Mouse (Mus musculus): ENCODE results near the gene Katna1. TPM values are rescaled to one million over a fixed set of nuclear protein-coding genes. Genes with fewer than 3 reads are reported as not detected.

The Katna1 gene
- total RNA-seq, 1 experiment = 44.0 TPM

DNA sequence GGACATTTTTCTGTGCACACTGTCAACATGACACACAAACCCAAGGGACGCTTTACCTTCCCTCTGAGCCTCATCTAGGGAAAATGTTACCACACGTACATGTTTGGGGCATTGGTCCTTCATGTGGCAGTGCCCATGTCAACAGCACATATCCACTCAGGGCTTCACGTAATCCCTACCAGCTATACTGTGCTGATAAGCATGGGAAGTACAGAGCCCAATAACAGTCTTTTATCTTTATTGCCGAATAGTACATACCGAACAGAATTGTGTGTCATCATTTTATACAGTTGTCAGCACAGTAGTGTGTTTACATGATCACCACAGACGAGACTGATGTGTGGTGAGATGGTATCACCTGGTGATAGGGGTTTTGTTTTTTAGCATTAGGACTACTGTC, 38.9 kb upstream of the Katna1 start:
- no peak overlapping the region for H3K27ac ChIP-seq (ENCODE audit: insufficient read depth, low read depth, low read length, poor library complexity, severe bottlenecking)
- in situ Hi-C loops (cut with MboI; ENCODE audit: low sequenced_read_pairs in 2 of 2, unreplicated experiment in 2 of 2) = no loop called here
- no peak overlapping the region for H3K9ac ChIP-seq (ENCODE audit: insufficient read depth, low read depth, low read length, poor library complexity, severe bottlenecking)
- no peaks in the 10 kb centered on the region for H3K9me3 ChIP-seq (ENCODE audit: control insufficient read depth, insufficient read depth, low read depth, low read length)
- peaks cover under 1% of the 10 kb centered on the region for H3K36me3 ChIP-seq (ENCODE audit: control insufficient read depth, insufficient read depth, low read length, poor library complexity, severe bottlenecking)
- no peak for TF ChIP-seq CHD2 (IDR thresholded peaks at IDR 0.05; ENCODE audit: low read depth, low read length)
- TF ChIP-seq ZC3H11A (IDR thresholded peaks at IDR 0.05; ENCODE audit: borderline replicate concordance, low read depth, low read length) = no peak
- TF ChIP-seq MAFK (IDR thresholded peaks at IDR 0.05; ENCODE audit: insufficient read depth, low read depth, low read length) = no peak
- H3K4me1 ChIP-seq (ENCODE audit: control insufficient read depth in 2 of 2, insufficient read depth in 2 of 2, low read length in 2 of 2, poor library complexity in 1 of 2) = no peaks in the 10 kb centered on the region
- no peak overlapping the region for H3K4me3 ChIP-seq (ENCODE audit: insufficient read depth in 1 of 2, low read depth in 1 of 2, low read length in 2 of 2, poor library complexity in 1 of 2, severe bottlenecking in 1 of 2)
- DNase-seq (ENCODE audit: low read depth, low spot score) = no peak

DNA sequence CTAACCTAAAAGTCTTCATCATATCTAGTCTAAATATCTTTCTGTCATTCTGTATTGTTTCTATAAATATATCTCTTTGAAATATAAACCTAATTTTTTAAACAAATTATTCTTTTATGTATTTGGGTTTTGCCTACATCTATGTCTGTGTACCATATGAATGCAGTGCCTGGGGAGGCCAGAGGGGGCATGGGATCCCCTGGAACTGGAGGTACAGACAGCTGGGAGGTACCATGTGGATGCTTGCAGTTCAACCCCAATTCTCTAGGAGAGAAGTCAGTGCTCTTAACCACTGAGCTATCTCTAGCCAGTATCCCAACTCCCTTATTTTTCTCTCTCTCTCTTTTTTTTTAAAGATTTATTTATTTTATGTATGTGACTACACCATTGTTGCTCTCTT, 30.5 kb upstream of the Katna1 start:
- in situ Hi-C loops (cut with MboI; ENCODE audit: low sequenced_read_pairs in 2 of 2, unreplicated experiment in 2 of 2) = no loop called here
- Histone ChIP-seq H3K27ac (ENCODE audit: insufficient read depth, low read depth, low read length, poor library complexity, severe bottlenecking) (no peak overlapping the region), H3K4me1 (ENCODE audit: control insufficient read depth in 2 of 2, insufficient read depth in 2 of 2, low read length in 2 of 2, poor library complexity in 1 of 2) (no peaks in the 10 kb centered on the region), H3K9ac (ENCODE audit: insufficient read depth, low read depth, low read length, poor library complexity, severe bottlenecking) (no peak overlapping the region), H3K4me3 (ENCODE audit: insufficient read depth in 1 of 2, low read depth in 1 of 2, low read length in 2 of 2, poor library complexity in 1 of 2, severe bottlenecking in 1 of 2) (no peak overlapping the region), H3K36me3 (ENCODE audit: control insufficient read depth, insufficient read depth, low read length, poor library complexity, severe bottlenecking) (peaks cover 22% of the 10 kb centered on the region), H3K9me3 (ENCODE audit: control insufficient read depth, insufficient read depth, low read depth, low read length) (no peaks in the 10 kb centered on the region)
- TF ChIP-seq ZC3H11A (IDR thresholded peaks at IDR 0.05; ENCODE audit: borderline replicate concordance, low read depth, low read length) (no peak), CHD2 (IDR thresholded peaks at IDR 0.05; ENCODE audit: low read depth, low read length) (no peak), MAFK (IDR thresholded peaks at IDR 0.05; ENCODE audit: insufficient read depth, low read depth, low read length) (no peak), HCFC1 (IDR thresholded peaks at IDR 0.05; ENCODE audit: borderline replicate concordance, insufficient read depth, low read length) (no peak), ZNF384 (IDR thresholded peaks at IDR 0.05; ENCODE audit: low read depth, low read length) (no peak)
- DNase-seq (ENCODE audit: low read depth, low spot score) = no peak

DNA sequence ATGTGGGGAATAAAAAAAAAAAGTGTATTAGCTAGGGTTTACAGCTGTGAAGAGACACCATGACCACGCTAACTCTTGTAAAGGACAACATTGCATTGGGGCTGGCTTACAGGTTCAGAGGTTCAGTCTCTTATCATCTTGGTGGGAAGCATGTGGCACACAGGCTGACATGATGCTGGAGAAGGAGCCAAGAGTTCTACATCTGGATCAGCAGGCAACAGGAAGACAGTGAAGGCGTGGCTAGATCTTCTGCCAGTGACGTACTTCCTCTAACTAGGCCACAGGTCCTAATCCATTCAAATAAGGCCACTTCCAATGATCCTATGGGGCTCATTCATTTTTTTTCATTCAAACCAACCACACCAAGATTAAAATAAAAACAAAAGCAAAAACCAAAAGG, 25.7 kb upstream of the Katna1 start:
- Histone ChIP-seq H3K36me3 (ENCODE audit: control insufficient read depth, insufficient read depth, low read length, poor library complexity, severe bottlenecking) (peaks cover 31% of the 10 kb centered on the region), H3K4me3 (ENCODE audit: insufficient read depth in 1 of 2, low read depth in 1 of 2, low read length in 2 of 2, poor library complexity in 1 of 2, severe bottlenecking in 1 of 2) (no peak overlapping the region), H3K27ac (ENCODE audit: insufficient read depth, low read depth, low read length, poor library complexity, severe bottlenecking) (no peak overlapping the region), H3K4me1 (ENCODE audit: control insufficient read depth in 2 of 2, insufficient read depth in 2 of 2, low read length in 2 of 2, poor library complexity in 1 of 2) (0 out of 4 replicates have a peak, but pooled peaks cover 0 to 3% of the 10 kb centered on the region in 2 experiments), H3K9me3 (ENCODE audit: control insufficient read depth, insufficient read depth, low read depth, low read length) (no peaks in the 10 kb centered on the region), H3K9ac (ENCODE audit: insufficient read depth, low read depth, low read length, poor library complexity, severe bottlenecking) (no peak overlapping the region)
- in situ Hi-C loops (cut with MboI; ENCODE audit: low sequenced_read_pairs in 2 of 2, unreplicated experiment in 2 of 2) = no loop called here
- DNase-seq (ENCODE audit: low read depth, low spot score) = no peak
- TF ChIP-seq ZC3H11A (IDR thresholded peaks at IDR 0.05; ENCODE audit: borderline replicate concordance, low read depth, low read length) = no peak
- TF ChIP-seq CHD2 (IDR thresholded peaks at IDR 0.05; ENCODE audit: low read depth, low read length) = no peak
- no peak for TF ChIP-seq ZNF384 (IDR thresholded peaks at IDR 0.05; ENCODE audit: low read depth, low read length)
- no peak for TF ChIP-seq MAFK (IDR thresholded peaks at IDR 0.05; ENCODE audit: insufficient read depth, low read depth, low read length)
- no peak for TF ChIP-seq HCFC1 (IDR thresholded peaks at IDR 0.05; ENCODE audit: borderline replicate concordance, insufficient read depth, low read length)

DNA sequence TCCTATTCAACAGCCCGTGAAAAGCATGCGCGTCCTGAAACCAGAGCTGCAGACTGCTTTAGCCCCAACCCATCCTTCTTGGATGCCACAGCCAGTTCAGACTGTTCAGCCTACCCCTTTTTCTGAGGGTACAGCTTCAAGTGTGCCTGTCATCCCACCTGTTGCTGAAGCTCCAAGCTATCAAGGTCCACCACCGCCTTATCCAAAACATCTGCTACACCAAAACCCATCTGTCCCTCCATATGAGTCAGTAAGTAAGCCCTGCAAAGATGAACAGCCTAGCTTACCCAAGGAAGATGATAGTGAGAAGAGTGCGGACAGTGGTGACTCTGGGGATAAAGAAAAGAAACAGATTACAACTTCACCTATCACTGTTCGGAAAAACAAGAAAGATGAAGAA, 23.2 kb upstream of the Katna1 start:
- Histone ChIP-seq H3K4me1 (ENCODE audit: control insufficient read depth in 2 of 2, insufficient read depth in 2 of 2, low read length in 2 of 2, poor library complexity in 1 of 2) (0 out of 4 replicates have a peak, but pooled peaks cover 0 to 3% of the 10 kb centered on the region in 2 experiments), H3K9me3 (ENCODE audit: control insufficient read depth, insufficient read depth, low read depth, low read length) (no peaks in the 10 kb centered on the region), H3K36me3 (ENCODE audit: control insufficient read depth, insufficient read depth, low read length, poor library complexity, severe bottlenecking) (peaks cover 29% of the 10 kb centered on the region), H3K27ac (ENCODE audit: insufficient read depth, low read depth, low read length, poor library complexity, severe bottlenecking) (no peak overlapping the region), H3K9ac (ENCODE audit: insufficient read depth, low read depth, low read length, poor library complexity, severe bottlenecking) (no peak overlapping the region), H3K4me3 (ENCODE audit: insufficient read depth in 1 of 2, low read depth in 1 of 2, low read length in 2 of 2, poor library complexity in 1 of 2, severe bottlenecking in 1 of 2) (no peak overlapping the region)
- no peak for DNase-seq (ENCODE audit: low read depth, low spot score)
- in situ Hi-C loops (cut with MboI; ENCODE audit: low sequenced_read_pairs in 2 of 2, unreplicated experiment in 2 of 2) = no loop called here
- no peak for TF ChIP-seq ZC3H11A (IDR thresholded peaks at IDR 0.05; ENCODE audit: borderline replicate concordance, low read depth, low read length)
- TF ChIP-seq HCFC1 (IDR thresholded peaks at IDR 0.05; ENCODE audit: borderline replicate concordance, insufficient read depth, low read length) = no peak
- no peak for TF ChIP-seq CHD2 (IDR thresholded peaks at IDR 0.05; ENCODE audit: low read depth, low read length)
- TF ChIP-seq MAFK (IDR thresholded peaks at IDR 0.05; ENCODE audit: insufficient read depth, low read depth, low read length) = no peak
- no peak for TF ChIP-seq ZNF384 (IDR thresholded peaks at IDR 0.05; ENCODE audit: low read depth, low read length)

DNA sequence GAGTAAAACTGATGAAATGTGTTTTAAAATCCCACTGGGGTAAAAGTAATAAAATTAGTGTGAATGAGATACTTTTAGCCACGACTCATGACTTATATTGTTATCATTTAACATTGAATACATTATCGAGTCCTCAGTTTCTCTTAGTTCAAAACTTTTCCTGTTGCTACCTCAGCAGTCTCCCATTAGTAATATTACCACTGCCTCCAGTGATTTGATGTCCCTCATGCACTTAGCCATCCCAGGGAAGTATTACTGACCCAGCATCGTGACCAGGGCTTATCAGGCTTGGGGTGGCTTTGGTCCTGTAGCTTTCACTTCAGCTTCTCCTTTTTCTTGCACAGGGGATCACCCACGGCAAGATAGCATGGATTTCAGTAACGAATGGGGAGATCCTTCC, 15.7 kb upstream of the Katna1 start:
- H3K36me3 ChIP-seq (ENCODE audit: control insufficient read depth, insufficient read depth, low read length, poor library complexity, severe bottlenecking) = peaks cover 7% of the 10 kb centered on the region
- H3K9me3 ChIP-seq (ENCODE audit: control insufficient read depth, insufficient read depth, low read depth, low read length) = no peaks in the 10 kb centered on the region
- no peak overlapping the region for H3K4me3 ChIP-seq (ENCODE audit: insufficient read depth in 1 of 2, low read depth in 1 of 2, low read length in 2 of 2, poor library complexity in 1 of 2, severe bottlenecking in 1 of 2)
- H3K9ac ChIP-seq (ENCODE audit: insufficient read depth, low read depth, low read length, poor library complexity, severe bottlenecking) = no peak overlapping the region
- DNase-seq (ENCODE audit: low read depth, low spot score) = no peak
- no peaks in the 10 kb centered on the region for H3K4me1 ChIP-seq (ENCODE audit: control insufficient read depth in 2 of 2, insufficient read depth in 2 of 2, low read length in 2 of 2, poor library complexity in 1 of 2)
- no peak for TF ChIP-seq CHD2 (IDR thresholded peaks at IDR 0.05; ENCODE audit: low read depth, low read length)
- no peak for TF ChIP-seq HCFC1 (IDR thresholded peaks at IDR 0.05; ENCODE audit: borderline replicate concordance, insufficient read depth, low read length)
- no peak for TF ChIP-seq ZC3H11A (IDR thresholded peaks at IDR 0.05; ENCODE audit: borderline replicate concordance, low read depth, low read length)
- no peak for TF ChIP-seq ZNF384 (IDR thresholded peaks at IDR 0.05; ENCODE audit: low read depth, low read length)
- TF ChIP-seq MAFK (IDR thresholded peaks at IDR 0.05; ENCODE audit: insufficient read depth, low read depth, low read length) = no peak
- in situ Hi-C loops (cut with MboI; ENCODE audit: low sequenced_read_pairs in 2 of 2, unreplicated experiment in 2 of 2) = no loop called here
- H3K27ac ChIP-seq (ENCODE audit: insufficient read depth, low read depth, low read length, poor library complexity, severe bottlenecking) = no peak overlapping the region

Data from ES-E14 (cell line).